Mouse (Mus musculus): ENCODE measurements around the gene Pomgnt1. TPM values are rescaled to one million over a fixed set of nuclear protein-coding genes. Genes with fewer than 3 reads are reported as not detected.

Gene Pomgnt1
- polyA plus RNA-seq, 1 experiment from 2014 or later, result 56.9 TPM

- Histone ChIP-seq H3K9me3 (no peaks in the 10 kb centered on the region), H3K4me3 (no peak overlapping the region), H3K9ac (peak overlapping the region; percentile 52; the same call in 1 of the 2 replicates), H3K27ac (replicated peaks) (peak overlapping the region; percentile 89), H3K36me3 (no peaks in the 10 kb centered on the region), H3K4me2 (peak overlapping the region; percentile 61), H3K4me1 (peaks cover 46% of the 10 kb centered on the region), H3K27me3 (replicated peaks) (no peaks in the 10 kb centered on the region)
- no peak for ATAC-seq (ENCODE audit: extremely low read depth, insufficient number of reproducible peaks, low FRiP score, low TSS enrichment)
Measured at GRCm38 (mm10) chr4:116175136-116175535, 51.5 kb downstream of the Pomgnt1 start.

- peak overlapping the region; percentile 89 for H3K27ac ChIP-seq (replicated peaks)
- H3K36me3 ChIP-seq, result no peaks in the 10 kb centered on the region
- peak overlapping the region; percentile 61 for H3K4me2 ChIP-seq
- 30% methylated on average over 7 of the region's 7 CpGs for WGBS
- H3K4me1 ChIP-seq, result peaks cover 46% of the 10 kb centered on the region
- no peaks in the 10 kb centered on the region for H3K27me3 ChIP-seq (replicated peaks)
- peak overlapping the region; percentile 70 for H3K9ac ChIP-seq
- ATAC-seq (ENCODE audit: extremely low read depth, insufficient number of reproducible peaks, low FRiP score, low TSS enrichment), result peak; percentile 19; the same call in 1 of the 2 replicates
- peak overlapping the region; percentile 21 for H3K4me3 ChIP-seq
- H3K9me3 ChIP-seq, result no peaks in the 10 kb centered on the region
Measured at GRCm38 (mm10) chr4:116175711-116176542, 52.3 kb downstream of the Pomgnt1 start.

GRCm38 (mm10) chr4:116176543-116176988 is 52.9 kb downstream of the Pomgnt1 start:
- 19% methylated on average over 10 of the region's 10 CpGs for WGBS
- peak; percentile 48; the same call in 1 of the 2 replicates for ATAC-seq (ENCODE audit: extremely low read depth, insufficient number of reproducible peaks, low FRiP score, low TSS enrichment)

DNA sequence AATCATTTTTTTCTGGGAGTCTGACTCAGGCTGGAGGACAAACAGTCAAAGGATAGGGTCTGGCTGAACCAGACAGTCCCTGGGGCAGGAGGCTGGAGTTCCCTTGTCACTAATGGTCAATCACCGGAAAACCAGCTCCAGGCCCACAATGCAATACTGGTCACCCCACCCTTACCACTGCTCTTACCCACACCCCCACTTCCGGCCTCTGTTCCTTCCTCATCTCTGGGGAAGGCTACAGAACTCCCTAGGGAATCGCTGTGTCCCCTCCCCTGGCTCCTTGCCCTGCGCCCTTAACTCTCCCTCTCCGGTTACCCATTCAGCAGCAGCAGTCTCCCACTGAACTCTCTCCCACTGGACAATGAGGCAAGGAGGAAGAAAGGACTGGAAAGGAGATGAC is 53.5 kb downstream of the Pomgnt1 start:
- Histone ChIP-seq H3K4me3 (peak overlapping the region; percentile 21; the same call in 1 of the 2 replicates), H3K27ac (replicated peaks) (peak overlapping the region; percentile 89), H3K9ac (peak overlapping the region; percentile 70), H3K4me1 (peaks cover 47% of the 10 kb centered on the region), H3K4me2 (peak overlapping the region; percentile 61), H3K36me3 (no peaks in the 10 kb centered on the region), H3K27me3 (replicated peaks) (no peaks in the 10 kb centered on the region), H3K9me3 (no peaks in the 10 kb centered on the region)
- 31% methylated on average over 5 of the region's 5 CpGs for WGBS
- ATAC-seq (ENCODE audit: extremely low read depth, insufficient number of reproducible peaks, low FRiP score, low TSS enrichment), result no peak

More at GRCm38 (mm10) chr4:116176543-116176988, 52.9 kb downstream of the Pomgnt1 start:
- Histone ChIP-seq H3K9ac (peak overlapping the region; percentile 70), H3K4me1 (peaks cover 46% of the 10 kb centered on the region), H3K9me3 (no peaks in the 10 kb centered on the region), H3K4me3 (peak overlapping the region; percentile 21), H3K4me2 (peak overlapping the region; percentile 61), H3K27ac (replicated peaks) (peak overlapping the region; percentile 89), H3K36me3 (no peaks in the 10 kb centered on the region), H3K27me3 (replicated peaks) (no peaks in the 10 kb centered on the region)

DNA sequence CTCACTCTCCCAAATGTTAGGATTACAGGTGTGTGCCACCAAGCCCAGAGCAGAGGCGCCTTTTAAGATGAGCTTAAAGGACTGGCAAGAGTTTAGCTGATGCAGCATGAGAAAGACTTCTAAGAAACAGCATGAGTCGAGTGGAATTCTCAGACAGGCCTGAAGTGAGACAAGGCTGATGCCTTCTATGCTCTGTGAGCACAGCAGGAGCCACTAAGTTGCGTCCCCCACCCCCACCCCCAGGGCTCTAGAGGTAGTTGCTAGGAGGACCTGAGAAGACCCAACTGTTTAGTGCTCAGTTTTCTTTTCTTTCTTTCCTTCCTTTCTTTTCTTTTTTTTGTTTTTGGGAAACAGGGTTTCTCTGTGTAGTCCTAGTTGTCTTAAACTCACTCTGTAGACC is 58.4 kb downstream of the Pomgnt1 start:
- no peaks in the 10 kb centered on the region for H3K27me3 ChIP-seq (replicated peaks)
- no peak overlapping the region for H3K4me3 ChIP-seq
- 55% methylated on average over 3 of the region's 3 CpGs for WGBS
- ATAC-seq (ENCODE audit: extremely low read depth, insufficient number of reproducible peaks, low FRiP score, low TSS enrichment), result no peak
- no peak overlapping the region for H3K4me2 ChIP-seq
- no peaks in the 10 kb centered on the region for H3K9me3 ChIP-seq
- no peak overlapping the region for H3K27ac ChIP-seq (replicated peaks)
- no peaks in the 10 kb centered on the region for H3K36me3 ChIP-seq
- H3K4me1 ChIP-seq, result peaks cover 30% of the 10 kb centered on the region
- peak overlapping the region; percentile 78; the same call in 1 of the 2 replicates for H3K9ac ChIP-seq

DNA sequence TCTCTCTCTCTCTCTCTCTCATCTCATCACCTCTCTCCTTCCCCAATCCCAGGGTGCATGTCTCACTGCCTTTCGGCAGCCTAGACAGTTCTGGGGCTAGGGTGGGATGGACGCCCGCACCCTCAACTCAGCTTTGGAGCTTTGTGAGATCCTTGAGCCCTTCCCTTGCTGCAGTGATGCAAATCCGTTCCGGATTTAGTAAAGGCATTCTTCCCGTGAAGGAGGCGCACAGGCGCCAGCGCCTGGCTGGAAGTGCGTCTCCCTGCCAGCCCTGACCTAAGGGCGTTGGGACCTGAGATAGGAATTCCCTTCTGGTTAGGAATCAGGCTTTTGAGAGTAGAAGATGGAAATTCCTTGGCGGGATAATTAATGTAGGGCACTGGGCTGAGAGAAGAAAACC is 59.1 kb downstream of the Pomgnt1 start:
- Histone ChIP-seq H3K4me1 (peaks cover 23% of the 10 kb centered on the region), H3K27me3 (replicated peaks) (no peaks in the 10 kb centered on the region), H3K4me3 (peak overlapping the region; percentile 42), H3K9me3 (no peaks in the 10 kb centered on the region), H3K9ac (peak overlapping the region; percentile 78), H3K4me2 (peak overlapping the region; percentile 69), H3K36me3 (no peaks in the 10 kb centered on the region), H3K27ac (replicated peaks) (peak overlapping the region; percentile 53)
- under 1% methylated on average over 12 of the region's 12 CpGs for WGBS
- no peak for ATAC-seq (ENCODE audit: extremely low read depth, insufficient number of reproducible peaks, low FRiP score, low TSS enrichment)

DNA sequence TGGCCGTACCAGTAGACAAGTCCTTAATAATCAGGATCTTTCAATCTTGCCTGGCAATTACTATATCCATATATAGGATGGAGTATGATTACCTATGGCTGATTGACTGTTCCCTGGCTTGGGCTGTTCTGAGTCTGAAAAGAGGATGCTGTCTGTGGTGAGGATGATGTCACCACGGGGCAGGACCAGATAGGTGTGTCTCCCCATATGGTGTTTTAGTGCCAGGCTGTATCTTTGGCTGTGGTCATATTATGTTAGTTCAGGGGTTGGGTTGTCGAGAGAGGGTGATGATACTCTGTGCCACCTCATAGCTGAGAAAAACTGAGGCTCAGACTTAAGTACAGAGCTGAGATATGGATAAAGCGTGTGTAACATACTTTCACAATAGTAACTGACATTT is 61.4 kb downstream of the Pomgnt1 start:
- Histone ChIP-seq H3K27ac (replicated peaks) (no peak overlapping the region), H3K4me1 (peaks cover 20% of the 10 kb centered on the region), H3K4me3 (no peak overlapping the region), H3K9ac (no peak overlapping the region), H3K4me2 (no peak overlapping the region), H3K9me3 (no peaks in the 10 kb centered on the region), H3K27me3 (replicated peaks) (no peaks in the 10 kb centered on the region), H3K36me3 (no peaks in the 10 kb centered on the region)
- no peak for ATAC-seq (ENCODE audit: extremely low read depth, insufficient number of reproducible peaks, low FRiP score, low TSS enrichment)
- 73% methylated on average over 4 of the region's 4 CpGs for WGBS

GRCm38 (mm10) chr4:116192286-116192835 is 68.7 kb downstream of the Pomgnt1 start:
- Histone ChIP-seq H3K9ac (no peak overlapping the region), H3K27ac (replicated peaks) (no peak overlapping the region), H3K27me3 (replicated peaks) (no peaks in the 10 kb centered on the region), H3K4me1 (peaks cover 4% of the 10 kb centered on the region), H3K4me3 (no peak overlapping the region), H3K9me3 (no peaks in the 10 kb centered on the region), H3K36me3 (no peaks in the 10 kb centered on the region), H3K4me2 (no peak overlapping the region)
- WGBS, result 41% methylated on average over 4 of the region's 4 CpGs
- ATAC-seq (ENCODE audit: extremely low read depth, insufficient number of reproducible peaks, low FRiP score, low TSS enrichment), result no peak

DNA sequence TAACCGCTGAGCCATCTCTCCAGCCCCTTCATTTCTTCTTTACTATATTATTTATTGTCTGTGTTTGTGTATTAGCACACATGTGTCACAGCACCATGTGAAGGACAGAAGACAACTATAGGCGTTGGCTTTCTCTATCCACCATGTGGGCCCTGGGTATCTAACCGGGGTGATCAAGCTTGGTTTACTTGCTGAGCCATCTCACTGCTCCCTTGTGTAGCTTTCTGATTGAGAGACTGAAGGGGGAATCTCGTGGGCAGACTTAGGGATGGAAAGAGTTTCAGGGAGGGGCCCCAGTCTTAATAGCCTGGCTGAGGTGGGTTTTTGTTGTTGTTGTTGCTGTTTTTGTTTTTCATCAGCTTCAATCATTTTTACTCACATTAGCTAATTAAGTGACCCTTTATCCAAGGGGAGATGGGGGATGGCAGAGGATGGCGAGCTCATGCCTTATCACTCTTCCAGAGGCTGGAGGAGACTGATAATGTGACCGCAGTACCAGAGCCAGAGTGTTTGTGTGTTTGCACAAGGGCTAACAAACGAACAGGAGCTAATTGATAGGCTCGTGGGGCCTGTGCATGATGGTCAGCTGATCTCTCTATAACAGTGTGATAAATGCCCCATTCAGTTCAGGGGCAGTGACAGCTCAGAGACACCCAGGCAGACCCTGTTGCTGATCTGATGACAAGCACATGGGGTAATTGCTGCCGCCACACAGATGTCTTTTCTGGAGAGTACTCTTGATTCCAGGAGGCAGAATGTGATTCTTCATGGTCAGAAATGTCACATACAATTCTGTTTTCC is 70.1 kb downstream of the Pomgnt1 start:
- Histone ChIP-seq H3K36me3 (no peaks in the 10 kb centered on the region), H3K9me3 (no peaks in the 10 kb centered on the region), H3K9ac (no peak overlapping the region), H3K4me3 (no peak overlapping the region), H3K4me1 (peaks cover 4% of the 10 kb centered on the region), H3K4me2 (no peak overlapping the region), H3K27me3 (replicated peaks) (no peaks in the 10 kb centered on the region), H3K27ac (replicated peaks) (no peak overlapping the region)
- ATAC-seq (ENCODE audit: extremely low read depth, insufficient number of reproducible peaks, low FRiP score, low TSS enrichment), result no peak
- 31% methylated on average over 9 of the region's 9 CpGs for WGBS

GRCm38 (mm10) chr4:116198422-116198821 is 74.8 kb downstream of the Pomgnt1 start:
- H3K36me3 ChIP-seq, result no peaks in the 10 kb centered on the region
- no peaks in the 10 kb centered on the region for H3K27me3 ChIP-seq (replicated peaks)
- H3K4me1 ChIP-seq, result peaks cover 4% of the 10 kb centered on the region
- no peak overlapping the region for H3K27ac ChIP-seq (replicated peaks)
- no peak for ATAC-seq (ENCODE audit: extremely low read depth, insufficient number of reproducible peaks, low FRiP score, low TSS enrichment)
- H3K4me2 ChIP-seq, result no peak overlapping the region
- WGBS, result 67% methylated on average over 1 of the region's 2 CpGs
- H3K9ac ChIP-seq, result no peak overlapping the region
- no peak overlapping the region for H3K4me3 ChIP-seq
- H3K9me3 ChIP-seq, result no peaks in the 10 kb centered on the region

DNA sequence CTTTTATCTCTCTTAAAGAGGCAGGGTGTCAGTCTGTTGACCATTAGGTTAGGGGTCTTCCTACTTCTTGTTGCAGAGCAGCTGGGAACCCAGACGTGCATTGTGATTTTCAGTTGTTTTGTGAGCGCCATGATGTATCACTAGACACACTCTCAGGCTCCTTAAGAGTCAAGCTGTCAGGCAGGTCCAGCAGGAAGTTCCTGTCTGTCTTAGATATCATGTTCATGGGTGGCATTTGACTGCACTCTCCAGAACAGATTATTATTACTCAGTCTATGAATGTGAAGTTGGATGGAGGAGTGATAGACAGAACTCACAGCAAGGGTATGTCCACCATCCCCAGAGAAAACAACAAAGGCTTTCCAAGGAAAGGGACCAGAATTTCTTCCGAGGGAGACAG is 80.8 kb downstream of the Pomgnt1 start:
- 61% methylated on average over 3 of the region's 3 CpGs for WGBS
- no peaks in the 10 kb centered on the region for H3K27me3 ChIP-seq (replicated peaks)
- no peak overlapping the region for H3K9ac ChIP-seq
- no peak overlapping the region for H3K27ac ChIP-seq (replicated peaks)
- no peak for ATAC-seq (ENCODE audit: extremely low read depth, insufficient number of reproducible peaks, low FRiP score, low TSS enrichment)
- no peaks in the 10 kb centered on the region for H3K9me3 ChIP-seq
- H3K4me2 ChIP-seq, result no peak overlapping the region
- H3K4me3 ChIP-seq, result no peak overlapping the region
- no peaks in the 10 kb centered on the region for H3K4me1 ChIP-seq
- H3K36me3 ChIP-seq, result no peaks in the 10 kb centered on the region
